Mouse (Mus musculus): Measurements from ENCODE around the gene Cdc42ep4. TPM values are rescaled to one million over a fixed set of nuclear protein-coding genes. Genes with fewer than 3 reads are reported as not detected.
A peak's percentile ranks its signal among the peaks of the same experiment; 100 is the strongest.

The Cdc42ep4 gene
- total and polyA plus RNA-seq, 3 experiments = 2.3 to 8.1 (median 3.4) TPM

DNA sequence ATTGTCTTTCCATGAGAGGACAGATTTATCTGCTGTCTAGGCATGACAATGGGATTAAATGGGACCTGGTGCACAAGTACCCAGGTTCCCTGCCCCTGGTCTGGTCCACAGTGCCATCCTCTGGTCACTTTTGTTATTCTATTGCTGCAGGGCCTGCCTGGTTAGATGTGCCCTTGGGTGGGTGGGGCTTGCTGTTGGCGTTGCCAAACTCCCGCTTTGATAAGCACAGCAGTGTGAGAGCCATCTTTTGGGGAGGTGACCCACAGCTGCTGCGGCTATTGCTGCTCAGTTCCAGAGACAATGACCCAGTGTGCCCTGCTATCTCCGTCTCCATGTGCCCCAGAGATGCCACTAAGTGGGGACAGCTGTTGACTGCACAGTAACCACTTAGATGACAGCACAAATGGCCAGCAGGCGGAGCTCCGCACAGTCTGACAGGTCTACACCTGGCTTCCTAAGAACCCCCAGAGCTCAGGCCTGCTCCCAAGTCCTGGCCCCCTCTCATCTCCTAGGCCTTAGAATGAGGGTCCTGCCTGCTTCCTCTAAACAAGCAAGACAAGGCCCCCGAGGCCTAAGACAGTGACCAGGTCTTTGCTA, 36.5 kb downstream of the Cdc42ep4 start:
- Histone ChIP-seq H3K79me2 (replicated peaks; ENCODE audit: control insufficient read depth, extremely low read depth, insufficient read depth, poor library complexity, severe bottlenecking) (no peaks in the 10 kb centered on the region), H3K36me3 (replicated peaks in 1 of 2; ENCODE audit: control insufficient read depth in 1 of 2, insufficient read depth in 1 of 2, low read length in 1 of 2) (no peaks in the 10 kb centered on the region), H3K4me1 (ENCODE audit: control insufficient read depth in 1 of 2, insufficient read depth in 2 of 2) (0 out of 4 replicates have a peak, but pooled peaks cover 0 to 2% of the 10 kb centered on the region in 2 experiments), H3K4me2 (ENCODE audit: insufficient read depth, low read depth, poor library complexity, severe bottlenecking) (no peak overlapping the region), H3K27me3 (replicated peaks) (no peaks in the 10 kb centered on the region), H3K9ac (ENCODE audit: insufficient read depth, low read depth) (no peak overlapping the region), H3K9me3 (replicated peaks; ENCODE audit: low read length) (no peaks in the 10 kb centered on the region), H3K4me3 (replicated peaks in 1 of 3; ENCODE audit: low read depth in 2 of 3, low read length in 2 of 3, poor library complexity in 1 of 3) (no peak overlapping the region), H3K27ac (ENCODE audit: insufficient read depth, low read depth) (no peak overlapping the region)
- dilution Hi-C loops (cut with MboI; ENCODE audit: extremely low pct_ligation_motif_present, extremely low pct_unique_long_range_greater_than_20kb, low sequenced_read_pairs) (no loop called here), in situ Hi-C loops (cut with MboI; ENCODE audit: low pct_ligation_motif_present, low pct_unique_long_range_greater_than_20kb, low sequenced_read_pairs) (loop anchor here (25.0 kb wide), 1 partner anchor 947 kb away; the partner anchor contains the start of gene Rpl38)
- DNase-seq (ENCODE audit: extremely low read depth) = no peak
- TF ChIP-seq IRF4 (IDR thresholded peaks at IDR 0.05; ENCODE audit: low read depth, low read length) (no peak), RAD21 (IDR thresholded peaks at IDR 0.05; ENCODE audit: low read depth, low read length) (peak; percentile 56), CHD2 (IDR thresholded peaks at IDR 0.05; ENCODE audit: low read length) (no peak), CTCF (conservative IDR thresholded peaks at IDR 0.05 in 1 of 2, IDR thresholded peaks at IDR 0.05 in 1 of 2; ENCODE audit: low read depth in 2 of 2, low read length in 2 of 2) (peak in 1 of 2 experiments; percentile 72; a peak in 2 of 4 replicates), SMC3 (IDR thresholded peaks at IDR 0.05; ENCODE audit: low read depth, low read length) (peak; percentile 89)

DNA sequence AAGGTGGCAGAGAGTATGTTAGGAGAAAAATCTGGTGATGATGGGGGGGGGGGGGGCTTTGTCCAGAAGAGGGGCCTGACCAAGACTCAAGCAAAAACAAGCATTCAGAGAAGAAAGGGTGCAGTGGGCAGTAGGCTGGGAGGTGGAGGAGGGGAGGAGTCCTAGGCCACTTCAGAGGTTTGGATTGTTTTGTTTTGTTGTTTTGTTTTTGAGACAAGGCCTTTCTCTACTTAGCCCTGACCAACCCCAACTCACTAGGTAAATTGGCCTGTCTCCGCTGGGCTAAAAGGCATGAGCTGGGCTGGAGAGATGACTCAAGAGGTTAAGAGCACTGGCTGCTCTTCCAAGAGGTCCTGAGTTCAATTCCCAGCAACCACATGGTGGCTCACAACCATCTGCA, 40.6 kb downstream of the Cdc42ep4 start:
- no peak for TF ChIP-seq RAD21 (IDR thresholded peaks at IDR 0.05; ENCODE audit: low read depth, low read length)
- TF ChIP-seq ELF1 (IDR thresholded peaks at IDR 0.05; ENCODE audit: low read depth, low read length) = no peak
- TF ChIP-seq MXI1 (IDR thresholded peaks at IDR 0.05; ENCODE audit: low read depth, low read length) = no peak
- no peak for TF ChIP-seq RCOR1 (conservative IDR thresholded peaks at IDR 0.05; ENCODE audit: low read depth, low read length)
- TF ChIP-seq NELFE (IDR thresholded peaks at IDR 0.05; ENCODE audit: low read depth, low read length) = no peak
- no peak for TF ChIP-seq CTCF (conservative IDR thresholded peaks at IDR 0.05 in 1 of 2, IDR thresholded peaks at IDR 0.05 in 1 of 2; ENCODE audit: low read depth in 2 of 2, low read length in 2 of 2)
- H3K27me3 ChIP-seq (replicated peaks) = no peaks in the 10 kb centered on the region
- H3K36me3 ChIP-seq (replicated peaks in 1 of 2; ENCODE audit: control insufficient read depth in 1 of 2, insufficient read depth in 1 of 2, low read length in 1 of 2) = peaks cover 0 to 15% of the 10 kb centered on the region in 2 experiments
- H3K79me2 ChIP-seq (replicated peaks; ENCODE audit: control insufficient read depth, extremely low read depth, insufficient read depth, poor library complexity, severe bottlenecking) = no peaks in the 10 kb centered on the region
- H3K4me2 ChIP-seq (ENCODE audit: insufficient read depth, low read depth, poor library complexity, severe bottlenecking) = no peak overlapping the region
- DNase-seq (ENCODE audit: extremely low read depth) = no peak
- H3K9ac ChIP-seq (ENCODE audit: insufficient read depth, low read depth) = no peak overlapping the region
- H3K4me1 ChIP-seq (ENCODE audit: control insufficient read depth in 1 of 2, insufficient read depth in 2 of 2) = 0 out of 4 replicates have a peak, but pooled peaks cover 0 to 2% of the 10 kb centered on the region in 2 experiments
- in situ Hi-C loops (cut with MboI; ENCODE audit: low pct_ligation_motif_present, low pct_unique_long_range_greater_than_20kb, low sequenced_read_pairs) = loop anchor here (25.0 kb wide), 1 partner anchor 951 kb away; the partner anchor contains the start of gene Rpl38
- dilution Hi-C loops (cut with MboI; ENCODE audit: extremely low pct_ligation_motif_present, extremely low pct_unique_long_range_greater_than_20kb, low sequenced_read_pairs) = no loop called here
- H3K4me3 ChIP-seq (replicated peaks in 1 of 3; ENCODE audit: low read depth in 2 of 3, low read length in 2 of 3, poor library complexity in 1 of 3) = no peak overlapping the region
- no peak overlapping the region for H3K27ac ChIP-seq (ENCODE audit: insufficient read depth, low read depth)
- H3K9me3 ChIP-seq (replicated peaks; ENCODE audit: low read length) = no peaks in the 10 kb centered on the region

DNA sequence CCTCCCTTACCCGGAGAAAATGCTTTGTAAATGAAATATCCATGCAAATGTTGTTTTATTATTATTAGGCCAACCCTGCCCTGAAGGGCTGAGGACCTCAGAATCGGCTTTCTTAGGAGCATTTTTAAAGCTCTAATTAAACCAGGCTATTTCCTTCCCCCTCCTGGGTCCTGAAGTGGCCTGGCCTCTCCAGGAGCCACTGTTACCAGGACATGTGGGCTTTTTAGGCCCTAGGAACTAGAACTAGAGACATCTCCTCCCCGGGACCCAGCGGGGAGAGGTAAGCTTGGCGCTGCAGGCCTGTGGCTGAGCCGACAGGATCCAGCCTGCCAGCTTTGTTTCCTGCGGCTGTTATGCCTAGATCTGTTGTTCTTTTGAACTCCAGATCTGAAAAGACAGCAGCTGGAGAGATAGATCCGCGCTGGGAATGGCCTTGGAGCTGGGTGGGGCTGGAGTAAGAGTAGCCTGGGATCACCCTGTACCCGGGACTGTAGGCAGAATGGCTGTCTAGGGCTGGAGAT, 41.4 kb downstream of the Cdc42ep4 start:
- no peak overlapping the region for H3K4me2 ChIP-seq (ENCODE audit: insufficient read depth, low read depth, poor library complexity, severe bottlenecking)

More for the DNA sequence above, 41.4 kb downstream of the Cdc42ep4 start:
- Histone ChIP-seq H3K4me1 (ENCODE audit: control insufficient read depth in 1 of 2, insufficient read depth in 2 of 2) (0 out of 4 replicates have a peak, but pooled peaks cover 0 to 2% of the 10 kb centered on the region in 2 experiments), H3K9ac (ENCODE audit: insufficient read depth, low read depth) (no peak overlapping the region), H3K27me3 (replicated peaks) (no peaks in the 10 kb centered on the region), H3K9me3 (replicated peaks; ENCODE audit: low read length) (no peaks in the 10 kb centered on the region), H3K4me3 (replicated peaks in 1 of 3; ENCODE audit: low read depth in 2 of 3, low read length in 2 of 3, poor library complexity in 1 of 3) (no peak overlapping the region), H3K27ac (ENCODE audit: insufficient read depth, low read depth) (no peak overlapping the region), H3K79me2 (replicated peaks; ENCODE audit: control insufficient read depth, extremely low read depth, insufficient read depth, poor library complexity, severe bottlenecking) (no peaks in the 10 kb centered on the region), H3K36me3 (replicated peaks in 1 of 2; ENCODE audit: control insufficient read depth in 1 of 2, insufficient read depth in 1 of 2, low read length in 1 of 2) (peaks cover 0 to 18% of the 10 kb centered on the region in 2 experiments)
- dilution Hi-C loops (cut with MboI; ENCODE audit: extremely low pct_ligation_motif_present, extremely low pct_unique_long_range_greater_than_20kb, low sequenced_read_pairs) (no loop called here), in situ Hi-C loops (cut with MboI; ENCODE audit: low pct_ligation_motif_present, low pct_unique_long_range_greater_than_20kb, low sequenced_read_pairs) (loop anchor here (25.0 kb wide), 1 partner anchor 952 kb away; the partner anchor contains the start of gene Rpl38)
- DNase-seq (ENCODE audit: extremely low read depth) = no peak
- no peak for TF ChIP-seq RAD21 (IDR thresholded peaks at IDR 0.05; ENCODE audit: low read depth, low read length)
- no peak for TF ChIP-seq GABPA (IDR thresholded peaks at IDR 0.05; ENCODE audit: insufficient replicate concordance, low read depth, low read length)
- no peak for TF ChIP-seq CHD1 (IDR thresholded peaks at IDR 0.05; ENCODE audit: low read depth, low read length)
- no peak for TF ChIP-seq POLR2AphosphoS2 (IDR thresholded peaks at IDR 0.05; ENCODE audit: low read depth, low read length)
- no peak for TF ChIP-seq JUN (IDR thresholded peaks at IDR 0.05; ENCODE audit: insufficient read depth, low read depth, low read length)
- TF ChIP-seq JUND (conservative IDR thresholded peaks at IDR 0.05; ENCODE audit: low read depth, low read length) = no peak
- TF ChIP-seq MEF2A (IDR thresholded peaks at IDR 0.05; ENCODE audit: borderline replicate concordance, low read depth, low read length) = no peak
